Mouse (Mus musculus) limb, embryonic 11.5 days (tissue): ENCODE data around the gene Tiparp. TPM values are rescaled to one million over a fixed set of nuclear protein-coding genes. Genes with fewer than 3 reads are reported as not detected.

Experiments
- ATAC-seq: fragments of 200-750 bp; cut with Nextera tagmentation; 2 replicates; pipeline ENCODE4 v1.8.0; 2017; ENCODE audit warnings: low read depth; ENCODE audit not compliant: insufficient number of reproducible peaks, low FRiP score, low TSS enrichment
- DNase-seq: peaks from one replicate; pipeline ENCODE4 v3.0.0-alpha.2; 2015; ENCODE audit warnings: low spot score
- H3K27ac ChIP-seq: fragments of 300-500 bp; sonication (generic); replicated peaks from 2 replicates; pipeline ENCODE4 v1.5.1; 2014; ENCODE audit warnings: low read depth, mild to moderate bottlenecking, low read length
- H3K27me3 ChIP-seq: fragments of 300-500 bp; sonication (generic); 2 replicates; pipeline ENCODE4 v1.6.1; 2014; ENCODE audit warnings: mild to moderate bottlenecking, low read length, mixed read lengths; ENCODE audit not compliant: control insufficient read depth, insufficient read depth
- H3K36me3 ChIP-seq: fragments of 300-500 bp; sonication (generic); 2 replicates; pipeline ENCODE4 v1.6.1; 2014; ENCODE audit warnings: mild to moderate bottlenecking, low read length, moderate library complexity, mixed read lengths; ENCODE audit not compliant: control insufficient read depth, insufficient read depth
- H3K4me1 ChIP-seq: fragments of 300-500 bp; sonication (generic); 2 replicates; pipeline ENCODE4 v1.6.1; 2014; ENCODE audit warnings: low read length, mixed read lengths; ENCODE audit not compliant: control insufficient read depth, insufficient read depth
- H3K4me2 ChIP-seq: fragments of 300-500 bp; sonication (generic); 2 replicates; pipeline ENCODE4 v1.6.1; 2014; ENCODE audit warnings: low read depth, mild to moderate bottlenecking, moderate library complexity; ENCODE audit not compliant: severe bottlenecking
- H3K4me3 ChIP-seq: fragments of 300-500 bp; sonication (generic); 2 replicates; pipeline ENCODE4 v1.5.1; 2014; ENCODE audit warnings: low read depth, low read length
- H3K9ac ChIP-seq: fragments of 300-500 bp; sonication (generic); 2 replicates; pipeline ENCODE4 v1.6.1; 2014; ENCODE audit warnings: mild to moderate bottlenecking, low read length
- H3K9me3 ChIP-seq: fragments of 300-500 bp; sonication (generic); 2 replicates; pipeline ENCODE4 v1.6.1; 2016; ENCODE audit warnings: low read length; ENCODE audit not compliant: control insufficient read depth
- WGBS: fragments of 180-500 bp; shearing (Covaris S2); extraction: QIAGEN DNeasy Blood & Tissue Kit; methylation state at CpG from one replicate; pipeline ENCODE4 v1.1.7; 2014; 5-methylcytosine and 5-hydroxymethylcytosine counted together
- polyA plus RNA-seq: library from polyadenylated mRNA; unstranded; fragments of >200 nt; fragmentation: Nextera tagmentation; extraction: Ambion mirVana; gene quantifications from 2 replicates; pipeline ENCODE4 v1.2.1, GENCODE M21; 2014

Tiparp gene
- polyA plus RNA-seq, 1 experiment from 2014 or later = 44.3 TPM

- Histone ChIP-seq H3K36me3 (no peaks in the 10 kb centered on the region), H3K9me3 (no peaks in the 10 kb centered on the region), H3K27ac (no peak overlapping the region), H3K4me1 (0 out of 2 replicates have a peak, but pooled peaks cover 2% of the 10 kb centered on the region), H3K4me2 (no peak overlapping the region), H3K27me3 (no peaks in the 10 kb centered on the region), H3K4me3 (no peak overlapping the region), H3K9ac (no peak overlapping the region)
- 24% methylated on average over 1 of the region's 1 CpGs for WGBS
- ATAC-seq = no peak
- DNase-seq = no peak
Observed at GRCm38 (mm10) chr3:65521391-65521790, 6.8 kb upstream of the Tiparp start.

GRCm38 (mm10) chr3:65523397-65523796, 4.8 kb upstream of the Tiparp start:
- no peaks in the 10 kb centered on the region for H3K4me1 ChIP-seq
- WGBS = 86% methylated on average over 8 of the region's 8 CpGs
- DNase-seq = no peak
- no peaks in the 10 kb centered on the region for H3K36me3 ChIP-seq
- no peaks in the 10 kb centered on the region for H3K9me3 ChIP-seq
- H3K4me3 ChIP-seq = no peak overlapping the region
- no peak overlapping the region for H3K4me2 ChIP-seq
- ATAC-seq = no peak
- H3K27ac ChIP-seq = no peak overlapping the region
- H3K9ac ChIP-seq = no peak overlapping the region
- no peaks in the 10 kb centered on the region for H3K27me3 ChIP-seq

- H3K4me3 ChIP-seq = no peak overlapping the region
- no peak overlapping the region for H3K9ac ChIP-seq
- no peak overlapping the region for H3K27ac ChIP-seq
- no peak overlapping the region for H3K4me2 ChIP-seq
- DNase-seq (no peak), ATAC-seq (no peak)
- WGBS = 75% methylated on average over 3 of the region's 3 CpGs
- H3K9me3 ChIP-seq = no peaks in the 10 kb centered on the region
- H3K4me1 ChIP-seq = no peaks in the 10 kb centered on the region
- H3K36me3 ChIP-seq = no peaks in the 10 kb centered on the region
- no peaks in the 10 kb centered on the region for H3K27me3 ChIP-seq
Observed at GRCm38 (mm10) chr3:65525731-65526130, 2.5 kb upstream of the Tiparp start.

- H3K9ac ChIP-seq = peak overlapping the region; percentile 96
- peak overlapping the region; percentile 81 for H3K4me2 ChIP-seq
- H3K4me3 ChIP-seq = peak overlapping the region; percentile 87
- H3K36me3 ChIP-seq = no peaks in the 10 kb centered on the region
- H3K4me1 ChIP-seq = no peaks in the 10 kb centered on the region
- no peaks in the 10 kb centered on the region for H3K9me3 ChIP-seq
- H3K27ac ChIP-seq = peak overlapping the region; percentile 97
- no peak for DNase-seq
- no peak for ATAC-seq
- H3K27me3 ChIP-seq = no peaks in the 10 kb centered on the region
- WGBS = 13% methylated on average over 3 of the region's 3 CpGs
Observed at GRCm38 (mm10) chr3:65527196-65527595, 1.0 kb upstream of the Tiparp start.

- Histone ChIP-seq H3K27me3 (no peaks in the 10 kb centered on the region), H3K9ac (peak overlapping the region; percentile 96), H3K4me2 (peak overlapping the region; percentile 81), H3K9me3 (no peaks in the 10 kb centered on the region), H3K4me1 (no peaks in the 10 kb centered on the region), H3K27ac (peak overlapping the region; percentile 97), H3K4me3 (peak overlapping the region; percentile 87), H3K36me3 (no peaks in the 10 kb centered on the region)
- under 1% methylated on average over 97 of the region's 97 CpGs for WGBS
- DNase-seq (peak; percentile 85), ATAC-seq (peak; percentile 42)
Observed at GRCm38 (mm10) chr3:65528614-65529470, 632 bp downstream of the Tiparp start.

- H3K9me3 ChIP-seq = no peaks in the 10 kb centered on the region
- no peaks in the 10 kb centered on the region for H3K36me3 ChIP-seq
- peak overlapping the region; percentile 81 for H3K4me2 ChIP-seq
- ATAC-seq (no peak), DNase-seq (no peak)
- H3K27ac ChIP-seq = no peak overlapping the region; the same call in 1 of the 2 replicates
- no peaks in the 10 kb centered on the region for H3K4me1 ChIP-seq
- no peaks in the 10 kb centered on the region for H3K27me3 ChIP-seq
- H3K4me3 ChIP-seq = peak overlapping the region; percentile 87
- WGBS = 3% methylated on average over 19 of the region's 19 CpGs
- peak overlapping the region; percentile 96 for H3K9ac ChIP-seq
Observed at GRCm38 (mm10) chr3:65529471-65530215, 1.4 kb downstream of the Tiparp start.

- Histone ChIP-seq H3K9ac (no peak overlapping the region), H3K27ac (no peak overlapping the region), H3K4me2 (no peak overlapping the region), H3K27me3 (no peaks in the 10 kb centered on the region), H3K4me3 (no peak overlapping the region), H3K4me1 (no peaks in the 10 kb centered on the region), H3K9me3 (no peaks in the 10 kb centered on the region), H3K36me3 (no peaks in the 10 kb centered on the region)
- DNase-seq = no peak
- 90% methylated on average over 2 of the region's 2 CpGs for WGBS
- ATAC-seq = no peak
Observed at GRCm38 (mm10) chr3:65533014-65533413, 4.8 kb downstream of the Tiparp start.

GRCm38 (mm10) chr3:65533598-65533997, 5.4 kb downstream of the Tiparp start:
- no peak overlapping the region for H3K9ac ChIP-seq
- H3K27me3 ChIP-seq = no peaks in the 10 kb centered on the region
- DNase-seq = peak; percentile 35
- H3K4me2 ChIP-seq = no peak overlapping the region
- no peaks in the 10 kb centered on the region for H3K36me3 ChIP-seq
- WGBS = 40% methylated on average over 3 of the region's 3 CpGs
- H3K9me3 ChIP-seq = no peaks in the 10 kb centered on the region
- H3K4me3 ChIP-seq = no peak overlapping the region
- no peaks in the 10 kb centered on the region for H3K4me1 ChIP-seq
- ATAC-seq = no peak
- no peak overlapping the region for H3K27ac ChIP-seq
